Mouse (Mus musculus): ENCODE results near the gene Gm20388.

DNA sequence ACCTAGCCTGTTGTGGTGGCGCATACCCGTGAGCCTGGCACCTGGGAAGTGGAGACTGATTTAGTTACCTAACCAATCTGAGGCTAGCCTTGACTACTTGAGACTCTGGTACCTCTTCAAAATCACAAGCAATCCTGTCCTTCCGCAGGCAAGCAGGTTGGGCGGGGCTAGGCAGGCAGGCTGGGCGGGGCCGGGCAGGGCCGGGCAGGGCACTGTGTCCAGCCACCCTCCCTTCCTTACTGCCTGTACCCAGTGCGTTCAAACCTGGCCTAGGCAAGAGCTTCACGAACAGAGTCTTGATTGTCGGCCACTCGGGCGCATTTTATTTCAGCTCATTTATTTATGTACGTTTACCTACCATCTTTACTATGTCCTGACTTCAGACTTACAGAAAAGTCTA lies 2949.2 kb downstream of the Gm20388 start:
- no peak for TF ChIP-seq CTCF (IDR thresholded peaks at IDR 0.05; ENCODE audit: borderline replicate concordance, insufficient read depth, low read depth, low read length)
- no peak for TF ChIP-seq POLR2A (IDR thresholded peaks at IDR 0.05; ENCODE audit: borderline replicate concordance, insufficient read depth, low read length)
